Mouse (Mus musculus): Measurements from ENCODE around the gene Tdrd7.

GRCm38 (mm10) chr4:45949109-45949848 is 15.9 kb upstream of the Tdrd7 start:
- TF ChIP-seq CTCF (conservative IDR thresholded peaks at IDR 0.05; ENCODE audit: low read length) (no peak), POU5F1 (IDR thresholded peaks at IDR 0.05; ENCODE audit: borderline replicate concordance, low read length) (no peak)

All from E14TG2a.4 (cell line).